Mouse (Mus musculus): ENCODE results near the gene Defa37. TPM values are rescaled to one million over a fixed set of nuclear protein-coding genes. Genes with fewer than 3 reads are reported as not detected.
"Not testable (repeated sequence)": the region's sequence is repeated elsewhere in the genome, so short reads cannot be mapped to it uniquely, and the experiment has no call there.

The Defa37 gene
- total RNA-seq (2012; rRNA removed): not detected in 2 replicates

DNA sequence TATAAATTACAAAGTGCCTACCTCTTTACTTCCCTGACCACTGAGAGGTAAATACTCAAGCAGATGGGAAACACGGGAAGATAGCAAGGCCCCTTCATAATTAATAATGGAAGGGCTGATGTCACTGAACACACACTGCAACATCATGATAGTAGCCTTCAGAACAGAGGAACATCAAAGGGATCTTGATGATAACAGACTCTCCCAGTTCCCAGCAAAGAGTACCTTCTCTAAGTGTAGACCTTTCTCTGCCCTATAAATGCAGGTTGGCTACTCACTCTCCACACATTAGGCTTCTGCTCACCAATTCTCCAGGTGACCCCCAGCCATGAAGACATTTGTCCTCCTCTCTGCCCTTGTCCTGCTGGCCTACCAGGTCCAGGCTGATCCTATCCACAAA lies at the start of gene Defa37:
TSS of gene Defa37 (plus strand) at position 301 of the 400 bp plus-strand sequence.
- H3K9ac ChIP-seq (ENCODE audit: insufficient read depth, low read depth, low read length, poor library complexity, severe bottlenecking); DNase-seq (ENCODE audit: low read depth, low spot score); in situ Hi-C loops (cut with MboI; ENCODE audit: low sequenced_read_pairs in 2 of 2, unreplicated experiment in 2 of 2); H3K9me3 ChIP-seq (ENCODE audit: control insufficient read depth, insufficient read depth, low read depth, low read length); H3K27ac ChIP-seq (ENCODE audit: insufficient read depth, low read depth, low read length, poor library complexity, severe bottlenecking); H3K4me3 ChIP-seq (ENCODE audit: insufficient read depth in 1 of 2, low read depth in 1 of 2, low read length in 2 of 2, poor library complexity in 1 of 2, severe bottlenecking in 1 of 2); H3K36me3 ChIP-seq (ENCODE audit: control insufficient read depth, insufficient read depth, low read length, poor library complexity, severe bottlenecking); H3K4me1 ChIP-seq (ENCODE audit: control insufficient read depth in 2 of 2, insufficient read depth in 2 of 2, low read length in 2 of 2, poor library complexity in 1 of 2): not testable (repeated sequence)

GRCm38 (mm10) chr8:21528732-21529131 lies 36.5 kb upstream of the Defa37 start, which contains the start of gene Defa32:
Gene Defa32 (plus strand): TSS chr8:21529032.
- DNase-seq (ENCODE audit: low read depth, low spot score); H3K36me3 ChIP-seq (ENCODE audit: control insufficient read depth, insufficient read depth, low read length, poor library complexity, severe bottlenecking); in situ Hi-C loops (cut with MboI; ENCODE audit: low sequenced_read_pairs in 2 of 2, unreplicated experiment in 2 of 2); H3K4me3 ChIP-seq (ENCODE audit: insufficient read depth in 1 of 2, low read depth in 1 of 2, low read length in 2 of 2, poor library complexity in 1 of 2, severe bottlenecking in 1 of 2); H3K27ac ChIP-seq (ENCODE audit: insufficient read depth, low read depth, low read length, poor library complexity, severe bottlenecking); H3K4me1 ChIP-seq (ENCODE audit: control insufficient read depth in 2 of 2, insufficient read depth in 2 of 2, low read length in 2 of 2, poor library complexity in 1 of 2); H3K9me3 ChIP-seq (ENCODE audit: control insufficient read depth, insufficient read depth, low read depth, low read length); H3K9ac ChIP-seq (ENCODE audit: insufficient read depth, low read depth, low read length, poor library complexity, severe bottlenecking): not testable (repeated sequence)

DNA sequence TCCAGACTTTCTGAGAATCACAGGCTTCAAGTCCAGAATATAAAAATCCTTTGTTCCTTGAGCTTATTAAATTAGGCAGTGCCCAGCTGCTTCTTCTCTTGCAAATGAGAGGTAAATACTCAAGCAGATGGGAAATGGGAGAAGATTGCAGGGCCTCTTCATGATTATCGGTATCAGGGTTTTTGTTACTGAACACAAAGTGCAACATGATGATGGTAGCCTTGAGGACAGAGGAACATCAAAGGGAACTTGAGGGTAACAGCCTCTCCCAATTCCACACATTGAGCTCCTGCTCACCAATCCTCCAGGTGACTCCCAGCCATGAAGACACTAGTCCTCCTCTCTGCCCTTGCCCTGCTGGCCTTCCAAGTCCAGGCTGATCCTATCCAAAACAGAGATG lies 17.5 kb downstream of the Defa37 start, which contains the start of gene Defa28:
TSS of gene Defa28 (plus strand) at position 301 of the 400 bp plus-strand sequence.
- H3K9me3 ChIP-seq (ENCODE audit: control insufficient read depth, insufficient read depth, low read depth, low read length); H3K4me3 ChIP-seq (ENCODE audit: insufficient read depth in 1 of 2, low read depth in 1 of 2, low read length in 2 of 2, poor library complexity in 1 of 2, severe bottlenecking in 1 of 2); H3K36me3 ChIP-seq (ENCODE audit: control insufficient read depth, insufficient read depth, low read length, poor library complexity, severe bottlenecking); H3K9ac ChIP-seq (ENCODE audit: insufficient read depth, low read depth, low read length, poor library complexity, severe bottlenecking); H3K27ac ChIP-seq (ENCODE audit: insufficient read depth, low read depth, low read length, poor library complexity, severe bottlenecking); DNase-seq (ENCODE audit: low read depth, low spot score); in situ Hi-C loops (cut with MboI; ENCODE audit: low sequenced_read_pairs in 2 of 2, unreplicated experiment in 2 of 2); H3K4me1 ChIP-seq (ENCODE audit: control insufficient read depth in 2 of 2, insufficient read depth in 2 of 2, low read length in 2 of 2, poor library complexity in 1 of 2): not testable (repeated sequence)

DNA sequence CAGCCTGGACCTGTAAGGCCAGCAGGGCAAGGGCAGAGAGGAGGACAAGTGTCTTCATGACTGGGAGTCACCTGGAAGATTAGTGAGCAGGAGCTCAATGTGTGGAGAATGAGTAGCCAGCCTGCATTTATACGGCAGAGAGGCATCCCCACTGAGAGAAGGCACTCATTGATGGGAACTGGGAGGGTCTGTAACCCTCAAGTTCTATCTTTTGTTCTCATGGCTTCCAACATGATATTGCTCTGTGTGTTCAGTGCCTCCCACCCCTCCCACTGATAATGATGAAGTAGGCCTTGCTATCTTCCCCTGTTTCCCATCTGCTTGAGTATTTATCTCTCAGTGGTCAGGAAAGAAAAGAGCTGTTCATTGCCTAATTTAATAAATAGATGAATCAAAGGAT lies 29.2 kb downstream of the Defa37 start, which contains the start of gene Gm7861:
TSS of gene Gm7861 (minus strand) at position 101 of the 400 bp plus-strand sequence.
- in situ Hi-C loops (cut with MboI; ENCODE audit: low sequenced_read_pairs in 2 of 2, unreplicated experiment in 2 of 2): not testable (repeated sequence)

More for the DNA sequence above, 29.2 kb downstream of the Defa37 start, which contains the start of gene Gm7861:
- not testable (repeated sequence) for H3K9ac ChIP-seq (ENCODE audit: insufficient read depth, low read depth, low read length, poor library complexity, severe bottlenecking); H3K4me3 ChIP-seq (ENCODE audit: insufficient read depth in 1 of 2, low read depth in 1 of 2, low read length in 2 of 2, poor library complexity in 1 of 2, severe bottlenecking in 1 of 2); H3K27ac ChIP-seq (ENCODE audit: insufficient read depth, low read depth, low read length, poor library complexity, severe bottlenecking); H3K36me3 ChIP-seq (ENCODE audit: control insufficient read depth, insufficient read depth, low read length, poor library complexity, severe bottlenecking); H3K9me3 ChIP-seq (ENCODE audit: control insufficient read depth, insufficient read depth, low read depth, low read length); H3K4me1 ChIP-seq (ENCODE audit: control insufficient read depth in 2 of 2, insufficient read depth in 2 of 2, low read length in 2 of 2, poor library complexity in 1 of 2); DNase-seq (ENCODE audit: low read depth, low spot score)

Other genes with a start within 250 kb of the Defa37 start
- not detected in 2 replicates for gene Defa27, start 249.8 kb upstream of the Defa37 start, total RNA-seq (2012; rRNA removed)
- not detected in 2 replicates for gene Defa29, start 238.4 kb upstream of the Defa37 start, total RNA-seq (2012; rRNA removed)
- not detected in 2 replicates for gene Defa2, start 186.9 kb upstream of the Defa37 start, total RNA-seq (2012; rRNA removed)
- not detected in 2 replicates for gene Defa33, start 173.6 kb upstream of the Defa37 start, total RNA-seq (2012; rRNA removed)
- gene Defa36, start 138.0 kb upstream of the Defa37 start, total RNA-seq (2012; rRNA removed): not detected in 2 replicates
- not detected in 2 replicates for gene Gm7849, start 108.8 kb upstream of the Defa37 start, total RNA-seq (2012; rRNA removed)
- not detected in 2 replicates for gene Defa20, start 56.1 kb upstream of the Defa37 start, total RNA-seq (2012; rRNA removed)
- not detected in 2 replicates for gene Defa32, start 36.4 kb upstream of the Defa37 start, total RNA-seq (2012; rRNA removed)
- gene Defa28, start 17.6 kb downstream of the Defa37 start, total RNA-seq (2012; rRNA removed): not detected in 2 replicates
- gene Gm7861, start 29.1 kb downstream of the Defa37 start, total RNA-seq (2012; rRNA removed): not detected in 2 replicates
- not detected in 2 replicates for gene Defa26, start 52.8 kb downstream of the Defa37 start, total RNA-seq (2012; rRNA removed)
- gene Defa17, start 90.4 kb downstream of the Defa37 start, total RNA-seq (2012; rRNA removed): not detected in 2 replicates
- not detected in 2 replicates for gene Defa34, start 100.4 kb downstream of the Defa37 start, total RNA-seq (2012; rRNA removed)
- gene AY761184, start 138.3 kb downstream of the Defa37 start, total RNA-seq (2012; rRNA removed): not detected in 2 replicates
- not detected in 2 replicates for gene Defa24, start 169.1 kb downstream of the Defa37 start, total RNA-seq (2012; rRNA removed)

Measured in ES-E14 (cell line).